Mouse (Mus musculus): Measurements from ENCODE around the gene Zbtb41.

DNA sequence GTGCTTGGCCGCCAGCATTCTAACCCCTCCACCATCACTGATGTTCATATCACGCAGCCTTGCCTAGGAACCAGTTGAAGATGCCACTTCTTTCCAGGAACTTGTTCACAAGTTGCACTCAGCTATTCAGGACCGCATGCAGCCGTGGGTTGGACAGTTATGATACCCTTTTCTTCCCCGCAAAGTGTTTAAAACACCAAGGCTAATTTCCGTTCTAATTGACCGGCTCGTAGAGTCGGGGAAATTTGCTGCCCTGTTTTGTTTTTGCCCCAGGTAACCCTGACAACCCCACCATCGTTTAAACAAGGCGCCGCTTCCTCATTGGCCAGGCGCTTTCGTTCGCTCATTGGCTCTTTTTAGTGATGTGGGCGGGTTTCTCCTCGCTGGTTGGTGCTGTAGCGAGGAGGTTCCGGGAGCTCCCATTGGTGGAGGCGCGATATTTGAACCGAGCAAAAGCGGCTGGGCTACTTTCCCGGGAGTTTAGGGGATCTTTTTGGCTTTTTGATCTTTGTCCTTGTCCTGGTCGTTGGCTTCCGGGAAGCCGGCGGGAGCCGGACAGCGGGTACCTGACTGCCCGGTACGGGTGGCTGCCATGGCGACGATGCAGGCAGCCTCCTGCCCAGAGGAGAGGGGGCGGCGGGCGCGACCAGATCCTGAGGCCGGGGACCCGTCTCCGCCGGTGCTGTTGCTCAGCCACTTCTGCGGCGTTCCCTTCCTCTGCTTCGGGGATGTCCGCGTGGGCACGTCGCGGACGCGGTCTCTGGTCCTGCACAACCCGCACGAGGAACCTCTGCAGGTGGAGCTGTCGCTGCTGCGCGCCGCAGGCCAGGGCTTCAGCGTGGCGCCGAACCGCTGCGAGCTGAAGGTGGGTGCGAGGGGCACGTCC, 32.5 kb downstream of the Zbtb41 start, which contains the start of gene Aspm:
- TF ChIP-seq GATA1 (IDR thresholded peaks at IDR 0.05; ENCODE audit: low read length) (no peak), TAL1 (IDR thresholded peaks at IDR 0.05; ENCODE audit: low read length) (no peak)

All from erythroblast, embryonic 14.5 days (primary cell).